Mouse (Mus musculus) embryonic facial prominence, embryonic 11.5 days (tissue): ENCODE data around the gene Pitpnm1. TPM values are rescaled to one million over a fixed set of nuclear protein-coding genes. Genes with fewer than 3 reads are reported as not detected.
A peak's percentile ranks its signal among the peaks of the same experiment; 100 is the strongest.
"Not testable (repeated sequence)": the region's sequence is repeated elsewhere in the genome, so short reads cannot be mapped to it uniquely, and the experiment has no call there.

Source experiments
- ATAC-seq: fragments of 200-750 bp; cut with Nextera tagmentation; replicated peaks from 2 replicates; pipeline ENCODE4 v1.8.0; 2017; ENCODE audit warnings: low read depth; ENCODE audit not compliant: insufficient number of reproducible peaks, low FRiP score, low TSS enrichment
- DNase-seq: peaks from one replicate; pipeline ENCODE4 v3.0.0-alpha.2; 2015; ENCODE audit warnings: low spot score
- H3K27ac ChIP-seq: fragments of 300-500 bp; sonication (generic); replicated peaks from 2 replicates; pipeline ENCODE4 v1.5.1; 2014; ENCODE audit warnings: mild to moderate bottlenecking, low read depth, low read length, control low read depth
- H3K27me3 ChIP-seq: fragments of 300-500 bp; sonication (generic); 2 replicates; pipeline ENCODE4 v1.6.1; 2014; ENCODE audit warnings: mild to moderate bottlenecking, low read length, moderate library complexity, mixed read lengths; ENCODE audit not compliant: control insufficient read depth, insufficient read depth
- H3K36me3 ChIP-seq: fragments of 300-500 bp; sonication (generic); replicated peaks from 2 replicates; pipeline ENCODE4 v1.6.1; 2014; ENCODE audit warnings: low read depth, mild to moderate bottlenecking, low read length, moderate library complexity, mixed read lengths; ENCODE audit not compliant: control insufficient read depth, insufficient read depth
- H3K4me1 ChIP-seq: fragments of 300-500 bp; sonication (generic); 2 replicates; pipeline ENCODE4 v1.6.1; 2014; ENCODE audit warnings: low read length, mixed read lengths; ENCODE audit not compliant: control insufficient read depth, insufficient read depth
- H3K4me2 ChIP-seq: fragments of 300-500 bp; sonication (generic); 2 replicates; pipeline ENCODE4 v1.6.1; 2014; ENCODE audit warnings: low read depth, mild to moderate bottlenecking, control low read depth, low read length, moderate library complexity
- H3K4me3 ChIP-seq: fragments of 300-500 bp; sonication (generic); 2 replicates; pipeline ENCODE4 v1.5.1; 2014; ENCODE audit warnings: low read depth, low read length, control low read depth
- H3K9ac ChIP-seq: fragments of 300-500 bp; sonication (generic); replicated peaks from 2 replicates; pipeline ENCODE4 v1.6.1; 2014; ENCODE audit warnings: mild to moderate bottlenecking, control low read depth, low read length
- H3K9me3 ChIP-seq: fragments of 300-500 bp; sonication (generic); replicated peaks from 2 replicates; pipeline ENCODE4 v1.6.1; 2016; ENCODE audit warnings: mild to moderate bottlenecking, low read length, inconsistent platforms, mixed read lengths; ENCODE audit not compliant: control insufficient read depth
- WGBS: fragments of 180-500 bp; shearing (Covaris S2); extraction: QIAGEN DNeasy Blood & Tissue Kit; methylation state at CpG from one replicate; pipeline ENCODE4 v1.1.7; 2014; 5-methylcytosine and 5-hydroxymethylcytosine counted together
- polyA plus RNA-seq: library from polyadenylated mRNA; unstranded; fragments of >200 nt; fragmentation: Nextera tagmentation; extraction: Ambion mirVana; gene quantifications from 2 replicates; pipeline ENCODE4 v1.2.1, GENCODE M21; 2014

Gene Pitpnm1
- polyA plus RNA-seq, 1 experiment from 2014 or later = 6.3 TPM

- H3K27me3 ChIP-seq, H3K36me3 ChIP-seq, H3K9me3 ChIP-seq, H3K27ac ChIP-seq, DNase-seq, H3K4me1 ChIP-seq: not testable (repeated sequence)
- peak overlapping the region; percentile 19 for H3K4me2 ChIP-seq
- 18% methylated on average over 4 of the region's 4 CpGs for WGBS
- peak; percentile 31 for ATAC-seq
- H3K4me3 ChIP-seq = peak overlapping the region; percentile 78
- peak overlapping the region; percentile 39; the same call in 1 of the 2 replicates for H3K9ac ChIP-seq
These were observed 25.5 kb downstream of the Pitpnm1 start for GRCm38 (mm10) chr19:4125268-4125667.

- H3K9ac ChIP-seq = peak within 1 kb of the TSS; percentile 82
- H3K4me1 ChIP-seq = peaks cover 2% of the 10 kb centered on the region
- no peak within 1 kb of the TSS for H3K27ac ChIP-seq
- ATAC-seq (peak; percentile 94), DNase-seq (peak; percentile 98)
- H3K27me3 ChIP-seq = no peaks in the 10 kb centered on the region
- no peaks in the 10 kb centered on the region for H3K9me3 ChIP-seq
- peak within 1 kb of the TSS; percentile 59 for H3K4me2 ChIP-seq
- H3K36me3 ChIP-seq = no peaks in the 10 kb centered on the region
- peak within 1 kb of the TSS; percentile 78 for H3K4me3 ChIP-seq
- under 1% methylated on average over 63 of the region's 64 CpGs for WGBS
These were observed 26.2 kb downstream of the Pitpnm1 start, which contains the start of gene Aip for GRCm38 (mm10) chr19:4125741-4126696. TSS of gene Aip (minus strand) at chr19:4125858.

GRCm38 (mm10) chr19:4126759-4127495 is 27.1 kb downstream of the Pitpnm1 start:
- no peaks in the 10 kb centered on the region for H3K9me3 ChIP-seq
- peaks cover 2% of the 10 kb centered on the region for H3K4me1 ChIP-seq
- peak overlapping the region; percentile 78 for H3K4me3 ChIP-seq
- H3K27me3 ChIP-seq = no peaks in the 10 kb centered on the region
- ATAC-seq (no peak), DNase-seq (no peak)
- H3K9ac ChIP-seq = peak overlapping the region; percentile 82
- peak overlapping the region; percentile 59 for H3K4me2 ChIP-seq
- no peaks in the 10 kb centered on the region for H3K36me3 ChIP-seq
- H3K27ac ChIP-seq = no peak overlapping the region
- 65% methylated on average over 7 of the region's 7 CpGs for WGBS

GRCm38 (mm10) chr19:4129462-4129861 is 29.7 kb downstream of the Pitpnm1 start:
- DNase-seq (no peak), ATAC-seq (no peak)
- Histone ChIP-seq H3K4me3 (no peak overlapping the region), H3K27ac (no peak overlapping the region), H3K9ac (no peak overlapping the region), H3K27me3 (no peaks in the 10 kb centered on the region), H3K36me3 (no peaks in the 10 kb centered on the region), H3K9me3 (no peaks in the 10 kb centered on the region), H3K4me2 (no peak overlapping the region), H3K4me1 (peaks cover 2% of the 10 kb centered on the region)
- WGBS = 97% methylated on average over 7 of the region's 7 CpGs

GRCm38 (mm10) chr19:4130106-4130505 is 30.3 kb downstream of the Pitpnm1 start:
- no peak for ATAC-seq
- no peaks in the 10 kb centered on the region for H3K36me3 ChIP-seq
- no peaks in the 10 kb centered on the region for H3K27me3 ChIP-seq
- no peaks in the 10 kb centered on the region for H3K9me3 ChIP-seq
- WGBS = 93% methylated on average over 4 of the region's 4 CpGs
- no peak overlapping the region for H3K4me2 ChIP-seq
- H3K4me3 ChIP-seq = no peak overlapping the region
- DNase-seq = no peak
- H3K4me1 ChIP-seq = peaks cover 2% of the 10 kb centered on the region
- H3K27ac ChIP-seq = no peak overlapping the region
- H3K9ac ChIP-seq = no peak overlapping the region

GRCm38 (mm10) chr19:4131075-4131474 is 31.3 kb downstream of the Pitpnm1 start:
- ATAC-seq = no peak
- WGBS = 94% methylated on average over 5 of the region's 5 CpGs

GRCm38 (mm10) chr19:4131768-4132167 is 32.0 kb downstream of the Pitpnm1 start:
- no peak for ATAC-seq
- no peak overlapping the region for H3K27ac ChIP-seq
- no peak overlapping the region for H3K4me2 ChIP-seq
- H3K36me3 ChIP-seq = no peaks in the 10 kb centered on the region
- no peaks in the 10 kb centered on the region for H3K9me3 ChIP-seq
- H3K4me1 ChIP-seq = peaks cover under 1% of the 10 kb centered on the region
- H3K27me3 ChIP-seq = no peaks in the 10 kb centered on the region
- DNase-seq = no peak
- no peak overlapping the region for H3K4me3 ChIP-seq
- WGBS = 88% methylated on average over 2 of the region's 2 CpGs
- no peak overlapping the region for H3K9ac ChIP-seq

More at GRCm38 (mm10) chr19:4131075-4131474, 31.3 kb downstream of the Pitpnm1 start:
- H3K9ac ChIP-seq = no peak overlapping the region
- no peaks in the 10 kb centered on the region for H3K36me3 ChIP-seq
- H3K4me3 ChIP-seq = no peak overlapping the region
- H3K4me2 ChIP-seq = no peak overlapping the region
- no peaks in the 10 kb centered on the region for H3K9me3 ChIP-seq
- peaks cover 2% of the 10 kb centered on the region for H3K4me1 ChIP-seq
- no peaks in the 10 kb centered on the region for H3K27me3 ChIP-seq
- no peak for DNase-seq
- H3K27ac ChIP-seq = no peak overlapping the region
